In the genomic region with DNA sequence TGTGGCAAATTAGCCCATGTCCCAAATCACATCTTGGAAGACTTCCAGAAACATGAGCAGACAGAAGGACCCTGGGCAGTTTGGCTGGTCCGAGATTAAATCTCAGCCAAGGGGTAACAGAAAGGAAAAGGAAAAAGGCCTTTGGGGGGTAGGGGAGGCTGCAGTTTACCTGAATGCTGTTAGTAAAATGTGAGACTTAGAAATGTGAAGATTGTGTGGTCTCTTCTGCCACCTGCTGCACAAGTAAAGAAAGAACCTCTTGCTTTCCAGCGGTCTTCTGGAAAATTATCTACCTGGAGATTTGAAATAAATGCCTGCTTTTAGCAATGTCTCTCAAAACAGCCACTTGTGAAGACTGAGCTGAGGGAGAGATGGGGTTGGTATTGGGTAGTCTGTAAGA, we compare ENCODE assay signal across 9 mouse cellular contexts. TPM values are rescaled to one million over a fixed set of nuclear protein-coding genes. Genes with fewer than 3 reads are reported as not detected.
A peak's percentile ranks its signal among the peaks of the same experiment; 100 is the strongest.
DNase-seq lines count a peak whose midpoint lies in the region.
"Had no signal": no experiment of that assay in that cellular context is flagged by ENCODE, and none has a peak within 500 bp of the region (broad histone marks: within the 10 kb centered on the region; RNA-seq: fewer than 3 reads in every experiment).

No protein-coding gene starts in this region.

- intact Hi-C loops in left cerebral cortex, postnatal 14 days (cut with DNase I), result no loop called here

- peak; percentile 24 for DNase-seq in adrenal gland, postnatal 10 days
- DNase-seq in adrenal gland, postnatal 4 days (ENCODE audit: low spot score in 2 of 2), result no peak
- DNase-seq in layer of hippocampus, postnatal 10 days (ENCODE audit: low spot score in 2 of 2), result peak; percentile 57 to 58
- DNase-seq in layer of hippocampus, adult 11-12 months (ENCODE audit: low spot score), result no peak
- DNase-seq in NIH3T3 (ENCODE audit: low read depth), result peak; percentile 69
- peak; percentile 44 to 60 for DNase-seq in left cerebral cortex, postnatal 14 days (ENCODE audit: low spot score in 2 of 2)
- no peak for DNase-seq in ovary, adult 18-20 months (ENCODE audit: low spot score)
- DNase-seq in urinary bladder, postnatal 25 days (ENCODE audit: low spot score), result no peak

RNA-seq across cellular contexts. Expression of gene Pts, which starts 2.4 kb away (rescaled TPM):
- total RNA-seq in adrenal gland, postnatal 10 days (2021), result 10 to 100 TPM; 62.0 to 72.7 TPM
- 10 to 100 TPM; 71.9 to 77.2 TPM for total RNA-seq in adrenal gland, postnatal 4 days (2021)
- 10 to 100 TPM; 38.2 to 42.9 TPM for total RNA-seq in layer of hippocampus, postnatal 10 days (2021)
- total RNA-seq in left cerebral cortex, postnatal 14 days (2021), result 10 to 100 TPM; 35.6 to 41.3 TPM

RNA-seq across cellular contexts. Expression of gene Il18, which starts 23.7 kb away (rescaled TPM):
- 1 to 10 TPM; 5.3 to 6.5 TPM for total RNA-seq in adrenal gland, postnatal 10 days (2021)
- total RNA-seq in adrenal gland, postnatal 4 days (2021), result 1 to 10 TPM; 5.6 to 6.3 TPM
- total RNA-seq in layer of hippocampus, postnatal 10 days (2021), result 10 to 100 TPM; 23.8 to 27.2 TPM
- 10 to 100 TPM; 24.1 to 24.4 TPM for total RNA-seq in left cerebral cortex, postnatal 14 days (2021)

RNA-seq across cellular contexts. Expression of gene Bco2, which starts 24.1 kb away (rescaled TPM):
- total RNA-seq in adrenal gland, postnatal 10 days (2021), result 1 to 10 TPM; 3.1 to 3.3 TPM
- 1 to 10 TPM; 2.3 to 4.1 TPM for total RNA-seq in adrenal gland, postnatal 4 days (2021)
- total RNA-seq in layer of hippocampus, postnatal 10 days (2021), result 1 to 10 TPM; 1.9 to 2.0 TPM
- 1 to 10 TPM; 2.7 to 2.8 TPM for total RNA-seq in left cerebral cortex, postnatal 14 days (2021)

RNA-seq across cellular contexts. Expression of gene Tex12, which starts 30.2 kb away (rescaled TPM):
- total RNA-seq in adrenal gland, postnatal 10 days (2021), result not detected
- total RNA-seq in adrenal gland, postnatal 4 days (2021), result not detected
- total RNA-seq in layer of hippocampus, postnatal 10 days (2021), result not detected
- total RNA-seq in left cerebral cortex, postnatal 14 days (2021), result not detected
- total RNA-seq: left cerebral cortex, postnatal 10 days had no signal

RNA-seq across cellular contexts. Expression of gene Plet1, which starts 36.6 kb away (rescaled TPM):
- total RNA-seq in adrenal gland, postnatal 10 days (2021), result under 1 TPM; 0.30 to 0.51 TPM
- total RNA-seq in adrenal gland, postnatal 4 days (2021), result 1 to 10 TPM in 1 of 2 experiments, under 1 TPM in 1; 0.25 to 3.2 TPM
- total RNA-seq in layer of hippocampus, postnatal 10 days (2021), result under 1 TPM in 1 of 2 experiments, not detected in 1; 0.27 TPM
- not detected for total RNA-seq in left cerebral cortex, postnatal 14 days (2021)
- total RNA-seq: left cerebral cortex, postnatal 10 days had no signal

Comparison
In these comparisons a context has a peak if more than half of its experiments do, and no peak if none do; other contexts are left out.
1. DNase-seq: peak in adrenal gland, postnatal 10 days (single experiment), layer of hippocampus, postnatal 10 days (2 of 2), NIH3T3 (single experiment) and left cerebral cortex, postnatal 14 days (2 of 2); none in adrenal gland, postnatal 4 days (0 of 2), layer of hippocampus, adult 11-12 months (single experiment), ovary, adult 18-20 months (single experiment) and urinary bladder, postnatal 25 days (single experiment).